Mouse (Mus musculus) heart, postnatal 4 days (tissue): ENCODE results near the gene Toe1. TPM values are rescaled to one million over a fixed set of nuclear protein-coding genes. Genes with fewer than 3 reads are reported as not detected.
"Not testable (repeated sequence)": the region's sequence is repeated elsewhere in the genome, so short reads cannot be mapped to it uniquely, and the experiment has no call there.

Experiments used
- DNase-seq: peaks from one replicate; pipeline ENCODE4 v3.0.0; 2021
- total RNA-seq, 2 experiments: library from RNA; stranded (reverse); gene quantifications; 2 replicates each; pipeline ENCODE4 v1.2.3; 2021

The Toe1 gene
- 10 to 100 TPM; 13.3 to 15.4 TPM for total RNA-seq

GRCm38 (mm10) chr4:116807197-116808129 lies at the start of gene Toe1, which contains the start of gene Mutyh:
Gene Toe1 (minus strand): TSS chr4:116807640.
Gene Mutyh (plus strand): TSS chr4:116807723.
- peak; percentile 95 for DNase-seq

DNA sequence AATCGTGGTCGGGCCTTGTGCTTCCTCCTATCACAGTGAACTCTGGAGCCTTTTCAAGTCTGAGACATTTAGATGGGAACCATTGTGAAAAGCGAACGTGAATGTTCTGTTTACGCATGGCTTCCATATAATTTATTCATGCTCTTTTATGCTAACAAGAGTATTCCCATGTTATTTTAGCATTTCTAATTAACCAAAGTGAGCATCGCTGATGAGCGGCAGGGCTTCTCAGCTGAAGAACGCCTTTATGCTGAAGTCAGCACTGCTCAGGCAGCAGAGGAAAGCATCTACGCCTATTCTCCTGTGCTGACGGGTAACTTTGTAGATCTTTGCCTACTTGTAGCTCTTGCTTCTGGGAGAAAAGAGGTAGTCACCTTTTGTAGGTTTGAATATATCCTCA lies 49.8 kb upstream of the Toe1 start:
- DNase-seq = no peak

DNA sequence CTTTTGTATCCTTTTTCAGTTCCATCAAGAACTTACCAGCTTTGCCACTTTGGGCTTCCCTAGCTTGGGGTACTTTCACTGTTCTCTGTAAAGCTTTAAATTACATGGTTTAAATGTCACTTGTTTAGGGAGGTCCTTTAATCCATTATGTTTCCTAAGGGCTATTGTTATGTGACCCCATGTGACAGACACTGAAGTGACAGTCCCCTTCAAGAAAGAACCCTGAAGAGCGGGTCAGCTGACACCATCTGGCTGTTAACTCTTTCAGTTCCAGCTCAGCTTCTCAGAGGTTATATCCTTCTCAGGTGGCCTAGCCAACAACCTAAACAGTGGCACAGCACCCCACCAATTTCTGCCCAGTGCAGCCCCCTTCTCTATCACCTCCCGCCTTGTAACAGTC lies 46.8 kb upstream of the Toe1 start:
- no peak for DNase-seq

- no peak for DNase-seq
These were observed 42.5 kb upstream of the Toe1 start for GRCm38 (mm10) chr4:116849901-116850300.

GRCm38 (mm10) chr4:116844324-116844723 lies 36.9 kb upstream of the Toe1 start:
- no peak for DNase-seq

DNA sequence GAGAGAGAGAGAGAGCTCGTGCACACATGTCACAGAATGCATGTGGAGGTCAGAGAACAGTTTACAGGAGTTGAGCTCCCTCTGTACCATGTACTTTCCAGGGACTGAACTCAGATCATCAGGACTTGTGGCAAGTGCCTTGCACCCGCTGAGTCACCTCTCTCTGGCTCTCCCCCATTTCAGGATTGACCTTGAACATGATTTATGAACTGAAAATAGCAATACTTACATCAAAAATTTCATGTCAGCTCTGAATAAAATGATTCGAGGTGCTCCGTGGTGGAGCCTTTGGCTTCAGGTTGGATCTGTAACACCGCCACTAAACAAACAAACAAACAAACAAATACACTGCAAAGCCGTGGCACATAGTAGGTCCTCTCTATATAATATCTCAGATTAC lies 33.4 kb upstream of the Toe1 start:
- no peak for DNase-seq

- DNase-seq = not testable (repeated sequence)
These were observed 32.7 kb upstream of the Toe1 start for GRCm38 (mm10) chr4:116840096-116840495.

GRCm38 (mm10) chr4:116838999-116839398 lies 31.6 kb upstream of the Toe1 start:
- no peak for DNase-seq

DNA sequence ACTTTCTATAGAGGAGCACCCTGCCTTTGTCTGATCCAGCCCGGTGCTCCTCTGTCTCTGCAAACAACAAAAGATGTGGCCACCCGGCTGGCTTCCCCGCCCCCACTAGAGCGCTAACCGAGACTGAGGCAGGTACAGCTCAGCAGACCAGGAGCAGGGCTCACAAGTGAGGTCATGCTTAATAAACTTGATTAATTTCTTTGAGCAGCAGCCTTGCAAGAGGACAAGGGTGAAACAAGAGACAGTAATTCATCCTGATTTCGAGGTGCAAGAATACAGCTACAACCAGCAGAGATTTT lies 22.6 kb upstream of the Toe1 start:
- no peak for DNase-seq

- DNase-seq = no peak
These were observed 22.1 kb upstream of the Toe1 start for GRCm38 (mm10) chr4:116829364-116830069.

DNA sequence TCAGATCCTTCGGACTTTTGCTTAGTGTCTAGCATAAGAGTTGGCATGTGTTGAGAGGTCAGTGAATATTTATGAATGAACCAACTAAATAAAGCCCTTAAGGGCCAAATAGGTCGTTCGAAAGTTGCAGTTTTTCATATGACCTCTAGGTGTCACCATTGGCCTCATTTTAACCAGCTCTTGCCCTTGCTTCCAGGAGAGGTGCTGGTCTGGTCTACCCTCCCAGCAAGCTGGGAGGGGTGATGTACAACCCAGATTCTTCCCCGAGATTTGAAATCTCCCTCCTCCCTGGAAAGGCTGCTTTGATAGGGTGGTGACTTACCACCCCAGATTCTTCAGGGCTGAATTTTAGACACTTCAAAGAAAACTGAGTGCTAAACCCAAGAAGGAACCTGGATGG lies 20.4 kb upstream of the Toe1 start:
- peak; percentile 32 for DNase-seq

GRCm38 (mm10) chr4:116824541-116825004 lies 17.1 kb upstream of the Toe1 start:
- peak; percentile 75 for DNase-seq

DNA sequence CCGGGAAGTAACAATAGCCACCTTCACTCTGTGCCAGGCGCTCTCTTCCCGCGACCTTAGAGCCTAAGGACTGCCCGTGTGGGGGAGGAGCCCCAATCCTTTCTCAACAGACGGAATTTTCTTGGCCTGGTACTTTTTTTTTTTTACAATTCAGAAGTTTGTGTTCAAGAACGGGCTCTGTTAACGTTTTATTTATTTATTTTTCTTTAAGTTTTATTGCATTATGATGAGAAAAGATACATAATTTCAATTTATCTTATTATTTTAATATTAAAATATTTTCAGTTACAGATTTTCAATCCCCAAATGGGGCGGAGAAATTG lies 14.2 kb upstream of the Toe1 start, which contains the start of gene Hpdl:
Gene Hpdl (minus strand): TSS at position 14 of the 323 bp plus-strand sequence.
- no peak for DNase-seq

GRCm38 (mm10) chr4:116820902-116821693 lies 13.7 kb upstream of the Toe1 start:
- peak; percentile 78 for DNase-seq

DNA sequence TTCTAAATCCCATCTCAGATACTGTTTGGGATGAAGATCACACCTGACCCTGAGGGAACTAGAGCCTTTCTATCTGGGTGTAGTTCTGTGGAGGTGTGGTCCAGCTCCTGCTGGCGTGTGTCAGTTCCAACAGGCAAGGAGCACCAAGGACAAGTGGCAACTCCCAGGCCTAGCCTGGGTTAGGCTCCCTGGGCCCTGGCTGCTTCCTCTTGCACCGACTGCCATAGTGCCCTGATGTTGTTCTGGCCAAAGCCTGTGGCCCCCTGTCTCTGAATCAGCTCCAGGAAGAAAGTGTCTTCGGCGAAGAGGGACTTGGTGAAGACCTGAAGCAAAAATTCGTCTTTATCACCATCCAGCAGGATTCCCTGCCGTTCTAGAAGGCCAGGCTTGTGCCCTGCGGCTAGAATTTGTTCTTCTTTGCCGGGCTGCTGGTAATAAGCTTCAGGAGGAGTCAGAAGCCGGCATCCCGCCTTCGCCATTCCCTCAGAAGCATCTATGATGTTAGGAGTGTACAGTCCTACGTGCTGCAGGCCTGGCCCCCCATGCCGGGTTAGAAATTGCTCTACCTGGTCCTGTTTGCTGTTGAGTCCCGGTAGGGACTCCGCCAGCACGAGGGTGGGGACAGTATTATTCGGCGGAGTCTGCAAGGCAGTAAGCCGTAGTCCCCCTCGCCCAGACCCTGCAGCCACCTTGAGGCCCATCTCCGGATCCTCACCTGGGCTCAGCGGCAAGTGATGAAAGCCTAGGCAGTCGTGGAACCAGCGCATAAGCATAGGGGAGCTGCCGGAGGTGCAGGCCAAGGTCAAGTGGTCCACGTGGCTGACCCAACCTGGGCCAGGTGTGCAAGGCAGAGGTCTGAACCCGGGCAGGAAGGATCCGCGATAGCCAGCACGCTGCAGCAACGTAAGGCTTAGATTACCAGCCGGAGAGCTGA lies 12.8 kb upstream of the Toe1 start:
- no peak for DNase-seq

DNA sequence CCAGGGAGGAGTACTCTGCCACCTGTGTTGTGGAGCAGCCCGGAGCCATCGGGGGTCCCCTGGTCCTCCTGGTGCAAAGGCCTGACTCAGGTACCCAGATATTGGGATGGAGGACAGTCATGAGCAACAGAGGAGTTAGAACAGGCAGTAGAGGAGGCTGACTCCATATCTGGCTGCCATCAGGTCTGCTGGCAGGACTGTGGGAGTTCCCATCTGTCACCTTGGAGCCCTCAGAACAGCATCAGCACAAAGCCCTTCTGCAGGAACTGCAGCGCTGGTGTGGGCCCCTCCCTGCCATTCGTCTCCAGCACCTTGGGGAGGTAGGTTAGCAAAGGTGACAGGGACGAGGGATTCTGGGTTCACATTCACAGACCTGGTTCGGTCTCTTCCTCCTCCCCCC lies 10.0 kb upstream of the Toe1 start:
- DNase-seq = no peak

DNA sequence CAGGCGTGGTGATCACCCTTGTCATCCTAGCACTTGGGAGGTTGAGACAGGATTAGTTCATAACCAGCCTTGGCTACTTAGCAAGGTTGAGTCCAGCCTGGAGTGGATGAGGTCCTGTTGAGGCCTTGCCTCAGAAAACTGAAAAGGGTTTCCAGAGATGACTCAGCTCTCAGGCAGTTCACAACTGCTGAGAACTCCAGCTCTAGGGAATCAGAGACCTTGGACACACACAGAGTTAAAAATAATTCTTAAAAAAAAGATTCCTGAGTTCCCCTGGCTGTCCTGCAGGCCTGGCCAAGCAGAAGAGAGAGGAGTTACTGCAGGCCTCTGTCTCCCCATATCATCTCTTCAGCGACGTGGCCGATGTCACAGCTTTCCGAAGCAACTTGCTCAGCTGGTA lies 7.8 kb upstream of the Toe1 start:
- no peak for DNase-seq

DNA sequence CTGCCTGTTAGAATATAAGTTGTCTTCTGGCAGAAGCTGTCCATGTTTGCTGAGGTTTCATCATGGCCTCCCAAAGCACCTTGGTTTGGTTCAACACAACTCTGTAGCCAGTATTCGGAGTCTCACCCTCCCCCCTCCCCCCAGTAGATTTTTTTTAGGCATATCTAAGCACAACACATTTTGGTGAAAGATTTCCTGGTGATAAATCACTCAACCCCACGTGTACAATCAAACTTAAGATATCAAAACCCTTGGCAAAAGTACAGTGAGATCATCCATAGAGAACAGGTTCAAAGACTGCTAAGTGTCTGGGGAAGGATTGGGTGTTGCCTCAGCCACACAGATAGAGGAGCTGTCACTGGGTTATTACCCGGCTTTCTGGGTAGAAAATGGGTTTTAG lies 3.6 kb upstream of the Toe1 start:
- DNase-seq = no peak

- DNase-seq = no peak
These were observed 7.5 kb downstream of the Toe1 start for GRCm38 (mm10) chr4:116799901-116800300.

- DNase-seq = peak; percentile 53
These were observed 10.9 kb downstream of the Toe1 start for GRCm38 (mm10) chr4:116796442-116797110.

DNA sequence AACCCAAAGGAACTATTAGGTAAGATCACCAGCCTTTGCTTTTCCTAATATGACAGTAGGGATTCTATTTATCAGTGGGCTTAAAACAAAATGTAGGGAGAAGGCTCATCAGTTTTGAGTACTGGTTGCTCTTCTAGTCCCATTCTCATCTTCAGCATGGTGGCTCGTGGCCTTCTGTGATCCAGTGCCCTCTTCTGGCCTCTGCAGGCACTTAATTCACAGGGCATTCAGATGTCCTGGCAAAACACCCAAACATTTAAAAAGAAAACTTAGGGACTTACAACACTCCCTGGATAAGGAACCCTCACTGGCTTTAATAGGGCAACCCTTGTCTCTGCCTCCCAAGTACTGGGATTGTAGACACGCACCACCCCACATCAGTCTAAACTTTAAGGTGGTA lies 13.2 kb downstream of the Toe1 start:
- no peak for DNase-seq
